Mouse (Mus musculus) ovary, postnatal 14 days (tissue): ENCODE results near the gene Amotl2.

Experiments
- DNase-seq: peaks from one replicate; pipeline ENCODE4 v3.0.0; 2022; ENCODE audit warnings: low spot score

The Amotl2 gene

DNA sequence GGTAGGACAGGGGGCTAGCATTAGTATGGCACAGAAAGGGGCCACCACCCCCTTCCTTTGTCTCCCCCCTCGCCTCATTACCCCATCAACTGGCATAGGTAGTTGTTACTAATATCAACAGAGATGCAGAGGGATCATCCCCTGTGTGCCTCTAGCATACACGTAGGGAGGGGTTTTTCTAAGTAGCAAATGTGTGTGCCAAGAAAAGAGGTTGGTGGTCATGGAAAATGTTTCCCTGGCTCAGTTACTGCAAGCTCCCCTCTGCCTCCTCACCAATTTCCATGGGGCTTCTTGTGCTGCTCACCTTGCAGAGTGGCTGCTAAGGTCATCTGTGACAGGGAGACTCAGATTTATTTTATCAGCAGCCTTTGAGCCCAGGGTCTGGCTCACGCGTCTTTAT is 2.6 kb downstream of the Amotl2 start:
- no peak for DNase-seq

- DNase-seq = no peak
These were observed 3.6 kb downstream of the Amotl2 start for GRCm38 (mm10) chr9:102719936-102720566.

GRCm38 (mm10) chr9:102720567-102721167 is 4.2 kb downstream of the Amotl2 start:
- DNase-seq = no peak

DNA sequence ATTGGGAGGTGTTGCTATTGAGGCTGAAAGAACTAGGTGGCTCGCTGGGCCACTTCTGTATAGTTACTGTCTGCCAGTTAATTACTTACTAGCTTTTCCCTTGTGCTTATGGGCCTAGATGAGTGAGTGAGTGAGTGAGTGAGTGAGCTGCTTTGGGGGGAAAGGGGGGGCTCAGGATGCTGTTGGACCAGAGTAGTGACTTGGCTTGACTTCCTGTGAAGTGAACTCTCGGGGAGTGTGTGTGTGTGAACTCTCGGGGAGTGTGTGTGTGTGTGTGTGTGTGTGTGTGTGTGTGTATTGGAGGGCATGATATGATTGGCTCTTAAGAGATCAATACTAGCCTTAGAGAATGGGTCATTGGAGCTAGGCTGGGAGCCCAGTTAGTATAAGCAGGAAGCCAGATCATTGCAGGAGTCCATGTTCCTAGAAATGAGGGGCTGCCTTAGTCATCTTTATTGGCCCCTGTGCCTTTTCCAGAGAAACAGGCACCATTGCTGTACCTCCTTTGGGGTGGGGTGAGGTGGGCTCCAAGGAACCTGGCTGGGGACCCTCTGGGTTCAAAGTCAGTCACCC is 5.0 kb downstream of the Amotl2 start:
- no peak for DNase-seq

DNA sequence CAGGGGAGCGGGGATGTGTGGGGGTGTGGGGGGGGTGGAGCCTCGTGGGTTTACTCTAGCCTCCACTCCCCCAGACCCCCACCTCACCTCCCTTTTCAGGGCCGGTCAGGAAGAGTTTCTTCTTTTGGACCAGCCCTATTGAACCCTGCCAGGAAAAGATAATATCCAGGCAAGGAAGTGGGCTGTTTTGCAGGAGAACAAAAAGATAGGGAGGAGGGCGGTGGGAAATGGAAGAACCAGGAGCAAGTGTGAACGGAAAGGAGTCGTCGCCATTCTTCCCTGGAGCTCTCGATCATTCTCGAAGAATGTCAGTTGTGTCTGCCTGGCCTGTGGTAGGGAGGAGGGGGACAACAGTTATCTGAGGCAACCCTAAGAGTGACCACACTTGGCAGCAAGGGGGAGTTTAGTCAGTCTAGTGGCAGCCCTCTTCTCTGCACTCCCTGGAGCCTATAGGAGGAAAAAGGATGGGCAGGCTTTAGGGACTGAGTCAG is 5.6 kb downstream of the Amotl2 start:
- no peak for DNase-seq

DNA sequence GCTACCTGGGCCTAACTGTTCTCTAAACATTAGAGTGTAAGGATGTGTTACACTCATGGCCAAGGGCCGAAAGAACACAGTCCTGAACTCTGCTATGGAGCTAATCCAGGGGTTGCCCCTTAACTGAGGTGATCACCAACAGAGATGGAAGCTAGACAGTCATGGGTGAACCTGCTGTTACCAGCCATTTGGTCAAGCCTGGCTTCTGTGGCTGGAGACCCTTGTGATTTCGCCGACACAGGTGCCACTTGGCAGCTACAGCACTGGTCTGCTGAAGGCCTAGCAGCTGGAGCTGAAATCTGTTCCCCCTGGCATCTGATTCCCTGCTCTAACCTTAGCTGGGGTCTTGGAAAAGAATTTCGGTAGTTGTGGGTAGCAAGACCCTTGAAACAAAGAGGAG is 6.3 kb downstream of the Amotl2 start:
- no peak for DNase-seq

- DNase-seq = no peak
These were observed 6.8 kb downstream of the Amotl2 start for GRCm38 (mm10) chr9:102723241-102723709.

GRCm38 (mm10) chr9:102723990-102724461 is 7.6 kb downstream of the Amotl2 start:
- DNase-seq = peak; percentile 55

DNA sequence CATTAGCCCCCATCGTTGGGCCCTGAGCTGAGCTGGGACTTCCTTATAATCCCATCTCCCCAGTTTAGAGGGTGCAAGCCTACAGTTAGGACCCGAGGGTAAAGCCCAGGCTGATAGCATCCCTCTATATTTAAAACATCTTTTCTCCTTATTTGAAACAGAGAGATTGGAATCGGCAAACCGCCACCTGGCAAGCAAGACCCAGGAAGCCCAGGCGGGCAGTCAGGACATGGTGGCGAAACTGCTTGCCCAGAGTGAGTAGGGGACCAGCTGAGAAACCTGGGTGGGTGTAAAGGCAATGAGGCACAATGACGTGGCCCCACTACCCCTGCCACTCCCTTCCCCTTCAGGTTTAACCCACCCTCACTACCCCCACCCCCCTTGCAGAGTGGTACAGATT is 8.5 kb downstream of the Amotl2 start:
- no peak for DNase-seq

GRCm38 (mm10) chr9:102725958-102726654 is 9.6 kb downstream of the Amotl2 start:
- peak; percentile 66 for DNase-seq

DNA sequence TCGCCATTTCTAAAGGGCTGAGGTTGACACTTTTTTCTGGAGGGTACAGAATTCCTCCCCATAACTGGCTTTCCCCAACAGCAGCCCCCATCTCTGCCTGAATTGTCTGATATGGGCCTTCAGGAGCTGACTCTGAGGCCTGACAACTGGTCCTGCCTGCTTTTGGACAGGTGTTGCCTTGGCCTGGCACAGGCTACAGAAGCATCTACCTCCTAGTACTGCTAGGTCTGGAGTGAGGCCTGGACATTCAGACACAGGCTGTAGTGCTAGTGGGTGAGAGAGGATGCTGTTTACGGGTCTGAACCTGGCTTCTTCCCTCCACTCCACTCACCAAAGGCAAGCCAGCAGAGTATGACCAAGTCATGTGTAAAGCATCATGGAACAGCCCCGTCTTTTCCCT is 10.3 kb downstream of the Amotl2 start:
- DNase-seq = no peak

DNA sequence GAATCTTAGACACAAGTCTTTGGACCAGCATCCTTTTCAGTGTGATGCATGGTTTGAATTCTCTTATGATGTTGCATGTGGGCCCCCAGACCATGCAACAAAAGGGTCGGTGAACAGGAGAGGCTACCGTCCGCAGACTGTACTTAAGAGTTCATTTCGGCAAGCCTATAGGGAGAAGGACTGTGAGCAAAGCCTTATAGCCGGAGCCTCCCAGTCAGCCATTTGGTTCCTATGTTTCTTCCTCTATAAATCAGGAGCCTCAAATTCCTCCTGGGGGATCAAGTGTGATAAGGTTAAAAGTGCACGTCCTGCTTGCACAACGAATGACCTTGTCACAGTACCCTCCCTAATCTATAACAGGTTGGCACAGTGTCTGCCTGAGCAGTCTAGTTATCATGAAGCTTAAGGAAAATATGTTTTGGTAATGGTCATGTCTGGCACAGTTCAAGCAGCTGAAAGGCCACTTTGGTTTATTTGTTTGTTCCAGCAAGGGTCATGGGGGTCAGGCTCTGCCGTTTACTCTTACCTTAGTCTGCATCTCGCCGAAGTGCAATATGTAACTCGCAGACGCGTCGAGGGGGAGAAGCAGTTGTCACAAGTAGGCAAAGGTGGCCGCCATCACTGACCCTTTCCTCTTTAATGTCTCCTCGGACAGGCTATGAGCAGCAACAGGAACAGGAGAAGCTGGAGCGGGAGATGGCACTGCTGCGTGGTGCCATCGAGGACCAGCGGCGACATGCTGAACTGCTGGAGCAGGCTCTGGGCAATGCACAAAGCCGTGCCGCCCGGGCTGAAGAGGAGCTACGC is 11.4 kb downstream of the Amotl2 start:
- no peak for DNase-seq

DNA sequence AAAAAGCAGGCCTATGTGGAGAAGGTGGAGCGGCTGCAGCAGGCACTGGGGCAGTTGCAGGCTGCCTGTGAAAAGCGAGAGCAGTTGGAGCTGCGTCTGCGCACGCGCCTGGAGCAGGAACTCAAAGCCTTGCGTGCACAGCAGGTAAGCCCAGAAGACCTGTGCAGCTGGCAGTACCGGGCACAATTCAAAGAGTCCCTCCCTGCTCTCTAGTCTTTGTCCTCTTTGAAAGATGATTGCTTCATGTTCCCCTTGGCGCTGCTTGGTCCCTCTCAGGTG is 11.9 kb downstream of the Amotl2 start:
- DNase-seq = no peak

DNA sequence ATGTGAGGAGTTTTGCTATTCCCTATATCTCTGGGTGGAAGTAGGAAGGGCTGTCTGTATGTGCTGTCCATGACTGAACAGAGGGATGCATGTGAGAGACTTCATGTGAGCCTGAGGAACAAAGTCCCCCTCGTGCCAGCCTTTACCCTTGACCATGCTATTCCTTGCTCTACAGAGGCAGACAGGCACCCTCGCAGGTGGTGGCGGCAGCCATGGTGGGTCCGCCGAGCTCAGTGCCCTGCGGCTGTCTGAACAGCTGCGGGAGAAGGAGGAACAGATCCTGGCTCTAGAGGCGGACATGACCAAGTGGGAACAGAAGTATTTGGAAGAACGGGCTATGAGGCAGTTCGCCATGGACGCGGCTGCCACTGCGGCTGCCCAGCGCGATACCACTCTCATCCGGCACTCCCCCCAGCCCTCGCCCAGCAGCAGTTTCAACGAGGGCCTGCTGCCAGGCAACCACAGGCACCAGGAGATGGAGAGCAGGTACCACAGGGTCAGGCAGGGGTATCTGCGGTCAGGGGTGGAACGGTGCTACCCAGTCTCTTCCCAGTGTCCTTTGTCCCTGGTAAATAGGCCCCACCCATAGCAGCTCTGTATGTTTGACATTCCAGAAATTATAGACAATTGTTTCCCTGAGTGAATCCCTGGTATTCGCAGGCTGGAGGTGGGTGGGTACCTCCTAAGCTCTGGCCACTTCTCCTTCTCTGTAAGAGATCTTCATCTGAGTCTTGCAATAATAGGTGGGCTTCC is 12.8 kb downstream of the Amotl2 start:
- DNase-seq = no peak

DNA sequence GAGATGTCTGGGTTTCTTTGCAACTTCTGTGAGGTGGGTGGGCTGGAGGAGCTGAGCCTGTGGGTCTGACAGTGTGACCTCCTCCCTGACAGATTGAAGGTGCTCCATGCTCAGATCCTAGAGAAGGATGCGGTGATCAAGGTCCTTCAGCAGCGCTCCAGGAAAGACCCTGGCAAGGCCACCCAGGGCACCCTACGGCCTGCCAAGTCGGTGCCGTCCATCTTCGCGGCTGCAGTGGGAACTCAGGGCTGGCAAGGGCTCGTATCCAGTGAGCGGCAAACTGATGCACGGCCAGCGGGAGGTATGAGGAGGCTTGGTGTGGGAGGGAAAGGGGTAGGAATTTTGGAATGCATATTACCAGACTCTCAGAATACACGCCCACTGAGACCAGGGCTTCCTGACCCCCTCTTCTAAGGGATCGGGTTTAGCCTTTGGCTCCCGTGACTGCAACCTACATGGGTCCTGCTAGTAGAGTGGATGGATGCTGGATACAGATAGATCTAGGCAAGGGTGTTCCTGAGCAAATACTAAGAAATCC is 13.5 kb downstream of the Amotl2 start:
- no peak for DNase-seq

DNA sequence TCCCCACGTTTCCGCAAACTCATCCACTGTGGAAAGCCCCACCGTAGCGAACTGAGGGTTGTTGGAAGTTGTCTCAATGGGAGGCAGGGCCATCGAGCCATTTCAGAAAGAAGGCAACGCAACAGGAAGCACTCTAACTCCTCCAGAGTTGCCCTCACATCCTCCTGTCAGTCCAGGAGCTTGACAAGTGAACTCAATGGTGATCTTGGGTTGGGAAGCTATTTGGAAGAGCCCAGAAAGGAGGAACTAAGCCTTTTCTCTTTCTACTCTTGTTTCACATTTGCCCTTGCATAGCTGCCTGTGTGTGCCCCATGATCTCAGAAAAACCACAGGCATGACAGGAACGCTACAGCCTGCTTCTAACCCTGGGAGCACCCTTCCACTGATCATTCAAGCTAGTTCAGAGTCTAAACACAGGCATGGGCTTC is 14.6 kb downstream of the Amotl2 start:
- no peak for DNase-seq

- DNase-seq = no peak
These were observed 15.2 kb downstream of the Amotl2 start for GRCm38 (mm10) chr9:102731574-102732175.

DNA sequence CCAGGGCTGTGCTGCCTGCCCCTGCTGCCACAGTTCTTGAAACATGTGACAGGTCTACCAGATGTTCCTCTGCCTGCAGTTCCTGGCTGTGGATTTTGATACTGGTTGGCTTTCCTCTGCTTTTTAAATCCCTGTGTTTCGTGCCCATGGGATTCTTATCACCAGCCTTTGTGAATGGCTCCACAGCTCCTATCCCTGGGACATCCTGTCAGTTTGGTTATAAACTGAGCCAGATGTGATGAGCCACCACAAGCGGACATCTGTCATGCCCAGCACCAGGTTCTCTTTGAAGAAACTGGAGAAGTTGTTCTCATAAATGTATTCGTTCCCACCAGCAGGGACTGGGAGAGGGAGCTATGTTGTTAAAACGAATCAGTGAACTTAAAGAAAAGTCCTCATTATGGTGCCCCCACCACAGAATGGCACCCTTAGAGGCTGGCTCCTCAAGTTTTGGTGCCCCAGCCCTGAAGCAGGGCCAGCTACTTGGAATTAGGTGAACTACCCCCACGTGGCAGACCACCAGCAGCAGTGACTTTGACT is 15.9 kb downstream of the Amotl2 start:
- no peak for DNase-seq

- no peak for DNase-seq
These were observed 17.0 kb downstream of the Amotl2 start for GRCm38 (mm10) chr9:102733459-102733858.

DNA sequence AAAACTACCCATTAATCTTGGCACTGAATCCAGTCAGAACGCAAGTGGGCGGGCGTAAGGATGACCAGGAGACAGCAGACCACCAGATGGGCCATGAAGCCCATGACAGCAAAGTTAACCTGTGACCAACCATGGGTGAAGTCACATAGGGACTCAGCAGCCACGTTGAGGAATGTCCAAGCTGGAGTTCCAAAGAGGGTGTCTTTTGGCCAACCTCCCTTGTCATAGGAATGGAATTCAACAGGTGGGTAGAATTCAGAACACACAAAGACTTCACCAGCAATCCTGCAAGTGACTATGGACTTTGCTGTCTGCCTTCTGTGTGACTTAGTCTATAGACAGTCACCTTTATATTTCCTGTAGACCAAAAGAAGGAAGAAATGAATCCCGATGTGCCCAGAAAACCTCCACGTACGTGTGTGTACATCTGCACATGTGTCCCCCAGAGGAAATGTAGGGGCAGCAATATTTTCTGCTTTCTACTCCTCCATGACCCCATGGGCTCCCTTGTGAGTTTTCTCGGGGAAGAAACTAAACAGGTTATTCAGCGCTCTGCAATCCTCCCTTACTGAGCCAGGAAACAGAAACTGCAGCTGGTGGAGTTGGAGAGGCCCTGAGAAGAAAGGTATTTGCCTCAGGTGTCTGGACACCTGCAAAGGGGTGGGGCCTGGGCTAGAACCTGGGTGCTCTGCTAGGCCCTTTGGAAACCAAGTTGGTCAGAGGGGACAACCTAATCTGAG is 17.7 kb downstream of the Amotl2 start:
- DNase-seq = no peak
